Mouse (Mus musculus) forebrain, embryonic 10.5 days (tissue): ENCODE data around the gene Unc13b. TPM values are rescaled to one million over a fixed set of nuclear protein-coding genes. Genes with fewer than 3 reads are reported as not detected.

Experiments used
- DNase-seq: peaks from one replicate; pipeline ENCODE4 v3.0.0-alpha.2; 2017; ENCODE audit warnings: low spot score; ENCODE audit errors: extremely low spot score
- H3K27ac ChIP-seq: fragments of 300-500 bp; sonication (generic); 2 replicates; pipeline ENCODE4 v1.5.1; 2016; ENCODE audit warnings: mild to moderate bottlenecking
- H3K27me3 ChIP-seq: fragments of 300-500 bp; sonication (generic); 2 replicates; pipeline ENCODE4 v1.6.1; 2016; ENCODE audit warnings: mild to moderate bottlenecking; ENCODE audit not compliant: poor library complexity, severe bottlenecking
- H3K36me3 ChIP-seq: fragments of 300-500 bp; sonication (generic); replicated peaks from 2 replicates; pipeline ENCODE4 v1.6.1; 2016; ENCODE audit warnings: mild to moderate bottlenecking, moderate library complexity
- H3K4me1 ChIP-seq: fragments of 300-500 bp; sonication (generic); 2 replicates; pipeline ENCODE4 v1.6.1; 2016
- H3K4me3 ChIP-seq: fragments of 300-500 bp; sonication (generic); 2 replicates; pipeline ENCODE4 v1.5.1; 2016; ENCODE audit warnings: mild to moderate bottlenecking, moderate library complexity
- H3K9me3 ChIP-seq: fragments of 300-500 bp; sonication (generic); 2 replicates; pipeline ENCODE4 v1.6.1; 2016; ENCODE audit warnings: mild to moderate bottlenecking, moderate library complexity
- WGBS: fragments of 180-500 bp; shearing (Covaris S2); methylation state at CpG from one replicate; pipeline ENCODE4 v1.1.7; 2016; 5-methylcytosine and 5-hydroxymethylcytosine counted together
- polyA plus RNA-seq: library from polyadenylated mRNA; unstranded; fragments of >200 nt; fragmentation: Nextera tagmentation; extraction: Ambion mirVana; gene quantifications from 2 replicates; pipeline ENCODE4 v1.2.1, GENCODE M21; 2016

Gene Unc13b
- polyA plus RNA-seq, 1 experiment from 2014 or later = 11.6 TPM

- H3K9me3 ChIP-seq = no peaks in the 10 kb centered on the region
- H3K36me3 ChIP-seq = no peaks in the 10 kb centered on the region
- peaks cover 16% of the 10 kb centered on the region for H3K4me1 ChIP-seq
- no peak overlapping the region for H3K4me3 ChIP-seq
- H3K27ac ChIP-seq = no peak overlapping the region
- WGBS = 93% methylated on average over 3 of the region's 3 CpGs
- DNase-seq = no peak
- no peaks in the 10 kb centered on the region for H3K27me3 ChIP-seq
Measured at GRCm38 (mm10) chr4:43161124-43161657, 102.4 kb downstream of the Unc13b start.

- no peak for DNase-seq
- WGBS = 80% methylated on average over 3 of the region's 3 CpGs
- Histone ChIP-seq H3K27ac (no peak overlapping the region), H3K9me3 (no peaks in the 10 kb centered on the region), H3K36me3 (no peaks in the 10 kb centered on the region), H3K27me3 (no peaks in the 10 kb centered on the region), H3K4me3 (no peak overlapping the region), H3K4me1 (peaks cover 24% of the 10 kb centered on the region)
Measured at GRCm38 (mm10) chr4:43163205-43163604, 104.5 kb downstream of the Unc13b start.

- Histone ChIP-seq H3K27me3 (no peaks in the 10 kb centered on the region), H3K4me1 (peaks cover 9% of the 10 kb centered on the region; the same call in 1 of the 2 replicates), H3K4me3 (no peak overlapping the region), H3K27ac (no peak overlapping the region), H3K36me3 (no peaks in the 10 kb centered on the region; the same call in 1 of the 2 replicates), H3K9me3 (no peaks in the 10 kb centered on the region)
- WGBS = 94% methylated on average over 12 of the region's 12 CpGs
- no peak for DNase-seq
Measured at GRCm38 (mm10) chr4:43165403-43166005, 106.8 kb downstream of the Unc13b start.

- no peaks in the 10 kb centered on the region; the same call in 1 of the 2 replicates for H3K36me3 ChIP-seq
- H3K9me3 ChIP-seq = no peaks in the 10 kb centered on the region
- 86% methylated on average over 3 of the region's 3 CpGs for WGBS
- H3K4me3 ChIP-seq = no peak overlapping the region
- no peak overlapping the region for H3K27ac ChIP-seq
- H3K27me3 ChIP-seq = no peaks in the 10 kb centered on the region
- no peak for DNase-seq
- H3K4me1 ChIP-seq = peaks cover 9% of the 10 kb centered on the region; the same call in 1 of the 2 replicates
Measured at GRCm38 (mm10) chr4:43170028-43170427, 111.3 kb downstream of the Unc13b start.

- H3K9me3 ChIP-seq = no peaks in the 10 kb centered on the region
- 0 out of 2 replicates have a peak, but pooled peaks cover under 1% of the 10 kb centered on the region for H3K36me3 ChIP-seq
- H3K27ac ChIP-seq = no peak overlapping the region
- H3K27me3 ChIP-seq = no peaks in the 10 kb centered on the region
- 79% methylated on average over 2 of the region's 2 CpGs for WGBS
- DNase-seq = no peak
- no peak overlapping the region for H3K4me3 ChIP-seq
- no peaks in the 10 kb centered on the region for H3K4me1 ChIP-seq
Measured at GRCm38 (mm10) chr4:43177126-43177525, 118.4 kb downstream of the Unc13b start.

GRCm38 (mm10) chr4:43182474-43183168 is 123.9 kb downstream of the Unc13b start:
- Histone ChIP-seq H3K4me1 (peaks cover 8% of the 10 kb centered on the region), H3K9me3 (no peaks in the 10 kb centered on the region), H3K36me3 (peaks cover 3% of the 10 kb centered on the region; the same call in 1 of the 2 replicates), H3K27ac (no peak overlapping the region), H3K4me3 (no peak overlapping the region), H3K27me3 (no peaks in the 10 kb centered on the region)
- 91% methylated on average over 8 of the region's 8 CpGs for WGBS
- no peak for DNase-seq

- Histone ChIP-seq H3K27me3 (no peaks in the 10 kb centered on the region), H3K4me3 (no peak overlapping the region), H3K27ac (no peak overlapping the region), H3K4me1 (peaks cover 14% of the 10 kb centered on the region), H3K9me3 (no peaks in the 10 kb centered on the region), H3K36me3 (no peaks in the 10 kb centered on the region; the same call in 1 of the 2 replicates)
- WGBS = 56% methylated on average over 2 of the region's 2 CpGs
- DNase-seq = no peak
Measured at GRCm38 (mm10) chr4:43187439-43187838, 128.7 kb downstream of the Unc13b start.

- WGBS = 90% methylated on average over 5 of the region's 5 CpGs
- no peaks in the 10 kb centered on the region for H3K36me3 ChIP-seq
- no peaks in the 10 kb centered on the region for H3K27me3 ChIP-seq
- H3K27ac ChIP-seq = no peak overlapping the region
- H3K4me1 ChIP-seq = peaks cover 14% of the 10 kb centered on the region
- H3K4me3 ChIP-seq = no peak overlapping the region
- no peaks in the 10 kb centered on the region for H3K9me3 ChIP-seq
- no peak for DNase-seq
Measured at GRCm38 (mm10) chr4:43189381-43189780, 130.6 kb downstream of the Unc13b start.

GRCm38 (mm10) chr4:43204946-43205345 is 146.2 kb downstream of the Unc13b start:
- Histone ChIP-seq H3K27me3 (no peaks in the 10 kb centered on the region), H3K36me3 (peaks cover 4% of the 10 kb centered on the region; the same call in 1 of the 2 replicates), H3K4me3 (no peak overlapping the region), H3K4me1 (peaks cover 26% of the 10 kb centered on the region), H3K27ac (no peak overlapping the region), H3K9me3 (0 out of 2 replicates have a peak, but pooled peaks cover 4% of the 10 kb centered on the region)
- no peak for DNase-seq
- WGBS = 89% methylated on average over 2 of the region's 2 CpGs

- 52% methylated on average over 4 of the region's 4 CpGs for WGBS
- Histone ChIP-seq H3K9me3 (0 out of 2 replicates have a peak, but pooled peaks cover 4% of the 10 kb centered on the region), H3K4me1 (peaks cover 28% of the 10 kb centered on the region), H3K27me3 (no peaks in the 10 kb centered on the region), H3K27ac (no peak overlapping the region), H3K4me3 (no peak overlapping the region), H3K36me3 (peaks cover 4% of the 10 kb centered on the region; the same call in 1 of the 2 replicates)
- DNase-seq = no peak
Measured at GRCm38 (mm10) chr4:43205571-43205970, 146.8 kb downstream of the Unc13b start.

- Histone ChIP-seq H3K4me3 (no peak overlapping the region), H3K27me3 (no peaks in the 10 kb centered on the region), H3K36me3 (no peaks in the 10 kb centered on the region; the same call in 1 of the 2 replicates), H3K4me1 (peaks cover 28% of the 10 kb centered on the region), H3K9me3 (no peaks in the 10 kb centered on the region), H3K27ac (no peak overlapping the region; the same call in 1 of the 2 replicates)
- DNase-seq = no peak
- 81% methylated on average over 5 of the region's 5 CpGs for WGBS
Measured at GRCm38 (mm10) chr4:43206989-43207388, 148.2 kb downstream of the Unc13b start.

- Histone ChIP-seq H3K4me1 (peaks cover 28% of the 10 kb centered on the region), H3K27ac (peak overlapping the region; percentile 84), H3K4me3 (peak overlapping the region; percentile 41), H3K27me3 (no peaks in the 10 kb centered on the region), H3K36me3 (no peaks in the 10 kb centered on the region; the same call in 1 of the 2 replicates), H3K9me3 (no peaks in the 10 kb centered on the region)
- 4% methylated on average over 8 of the region's 8 CpGs for WGBS
- DNase-seq = peak; percentile 35
Measured at GRCm38 (mm10) chr4:43209081-43209579, 150.4 kb downstream of the Unc13b start.
